Mouse (Mus musculus): ENCODE results near the gene Ssh1.
A peak's percentile ranks its signal among the peaks of the same experiment; 100 is the strongest.

The Ssh1 gene

DNA sequence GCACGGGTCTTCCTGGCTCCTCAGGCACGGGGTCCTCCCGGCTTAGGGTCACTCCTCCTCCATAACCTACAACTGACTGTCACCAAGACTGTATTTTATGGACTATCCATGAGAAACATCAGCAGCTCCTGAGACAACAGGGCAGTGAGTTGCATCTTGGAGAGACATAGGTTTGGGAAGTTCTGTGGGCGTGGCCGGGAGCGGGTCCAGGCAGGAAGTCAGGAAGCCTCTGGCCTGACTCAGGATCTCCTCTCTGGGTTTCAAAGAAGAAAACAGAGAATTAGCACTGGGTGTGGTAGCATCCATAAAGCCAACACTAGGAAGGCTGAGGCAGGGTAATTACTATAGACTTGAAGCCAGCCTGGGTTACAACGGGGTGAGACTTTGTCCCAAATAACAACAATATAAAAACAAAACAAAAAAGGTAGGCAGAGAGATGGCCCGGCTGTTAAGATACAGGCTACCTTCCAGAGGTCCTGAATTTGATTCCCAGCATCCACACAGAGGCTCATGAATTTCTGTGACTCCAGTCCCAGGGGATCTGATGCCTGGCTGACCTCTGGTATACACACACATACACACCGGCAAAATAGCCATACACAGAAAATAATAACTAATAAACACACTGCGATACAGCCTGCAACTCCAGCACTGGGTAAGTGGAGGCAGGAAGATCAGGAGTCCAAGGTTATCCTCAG is 63.6 kb downstream of the Ssh1 start:
- DNase-seq, result no peak

DNA sequence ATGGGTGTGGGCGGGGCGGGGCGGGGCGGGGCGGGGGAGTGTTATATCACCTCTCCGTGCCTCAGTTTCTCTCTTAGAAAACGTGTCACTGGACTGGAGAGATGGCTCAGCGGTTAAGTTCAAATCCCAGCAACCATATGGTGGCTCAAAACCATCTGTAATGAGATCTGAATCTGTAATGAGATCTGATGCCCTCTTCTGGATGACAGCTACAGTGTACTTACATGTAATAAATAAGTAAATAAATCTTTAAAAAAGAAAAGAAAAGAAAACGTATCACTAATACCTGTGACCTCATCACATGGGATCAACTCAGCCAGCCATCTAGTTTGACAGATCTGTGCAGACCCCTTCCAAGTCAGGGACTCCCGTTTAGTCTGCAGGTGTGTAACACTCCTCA is 64.2 kb downstream of the Ssh1 start:
- DNase-seq, result no peak

GRCm38 (mm10) chr5:113924608-113925007 is 69.1 kb downstream of the Ssh1 start:
- no peak for DNase-seq

DNA sequence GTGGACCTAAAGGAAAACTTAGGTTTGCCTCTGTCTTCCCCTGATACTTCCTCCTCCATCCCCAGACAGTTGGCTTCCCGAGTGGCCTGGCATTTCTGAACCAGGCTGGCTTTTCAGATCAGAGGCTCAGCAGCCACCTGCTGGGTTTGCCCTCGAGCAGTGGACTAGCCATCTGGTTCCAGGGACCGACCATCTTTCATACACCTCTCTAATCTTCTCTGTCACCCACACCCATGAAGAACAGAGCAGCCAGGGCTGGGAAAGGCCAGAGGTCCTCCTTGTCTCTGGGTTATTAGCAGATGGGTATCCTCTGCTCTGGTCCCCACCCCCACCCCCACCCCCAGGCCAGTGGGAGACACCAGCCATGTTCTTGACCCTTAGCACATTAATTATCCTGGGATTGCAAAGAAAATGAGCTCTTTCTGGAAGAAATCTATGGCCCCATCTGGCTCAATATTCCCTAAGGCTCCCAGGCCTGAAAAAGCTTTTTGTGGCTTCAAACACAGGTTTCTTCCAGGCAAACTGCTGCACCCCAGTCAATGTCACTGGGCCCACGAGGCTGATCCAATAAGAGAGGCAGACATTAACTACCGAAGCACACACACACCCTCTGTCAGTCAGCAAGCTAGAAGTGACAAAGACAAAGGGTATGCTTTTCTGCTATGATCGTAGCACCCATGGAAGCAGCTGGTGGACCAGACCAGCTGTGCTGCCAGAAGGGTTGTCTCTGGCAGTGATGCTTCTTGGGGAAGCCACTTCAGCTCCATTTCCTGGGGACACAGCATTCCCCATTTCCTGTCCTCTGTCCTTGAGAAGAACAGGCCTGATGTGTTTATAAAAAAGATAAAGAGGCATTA is 72.2 kb downstream of the Ssh1 start:
- no peak for DNase-seq

DNA sequence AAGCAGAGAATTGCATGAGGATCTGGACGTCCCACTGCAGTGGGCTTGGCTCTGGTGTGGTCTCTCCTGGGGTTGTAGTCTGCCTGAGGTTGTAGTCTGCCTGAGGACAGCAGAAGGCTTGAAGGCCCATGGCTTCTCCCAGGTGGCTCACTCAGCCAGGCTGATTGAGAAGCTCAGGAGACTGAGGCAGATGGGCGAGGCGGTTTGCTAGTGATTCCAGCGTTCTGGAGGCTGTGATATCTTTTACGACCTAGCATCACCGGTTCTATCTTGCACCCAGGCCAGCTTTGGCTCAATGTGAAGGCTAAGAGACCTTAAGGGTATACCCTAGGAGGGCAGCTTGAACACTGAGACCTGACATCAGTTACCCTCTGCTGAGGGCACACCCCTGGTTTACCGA is 74.6 kb downstream of the Ssh1 start:
- no peak for DNase-seq

- no peak for DNase-seq
These were observed 75.0 kb downstream of the Ssh1 start for GRCm38 (mm10) chr5:113918654-113919053.

DNA sequence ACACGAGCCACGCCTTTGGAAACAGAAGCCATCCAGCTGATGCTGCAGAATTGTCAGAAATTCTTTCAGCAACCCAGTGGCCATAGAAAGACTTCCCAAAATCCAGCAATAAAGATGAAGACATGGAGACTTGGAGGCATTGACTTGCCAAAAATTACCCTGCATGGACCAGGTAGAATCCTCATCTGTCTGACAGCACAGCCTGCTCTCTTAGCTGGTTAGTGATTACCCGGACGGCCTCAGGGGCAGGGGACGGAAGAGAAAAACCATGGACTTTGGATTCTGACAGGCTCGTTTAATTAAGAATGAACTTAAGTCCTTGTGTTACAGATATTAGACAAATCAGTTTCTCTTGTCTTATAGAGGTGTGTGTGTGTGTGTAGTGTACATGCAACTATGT is 83.0 kb downstream of the Ssh1 start:
- DNase-seq, result no peak

- DNase-seq, result no peak
These were observed 83.5 kb downstream of the Ssh1 start for GRCm38 (mm10) chr5:113910065-113910701.

DNA sequence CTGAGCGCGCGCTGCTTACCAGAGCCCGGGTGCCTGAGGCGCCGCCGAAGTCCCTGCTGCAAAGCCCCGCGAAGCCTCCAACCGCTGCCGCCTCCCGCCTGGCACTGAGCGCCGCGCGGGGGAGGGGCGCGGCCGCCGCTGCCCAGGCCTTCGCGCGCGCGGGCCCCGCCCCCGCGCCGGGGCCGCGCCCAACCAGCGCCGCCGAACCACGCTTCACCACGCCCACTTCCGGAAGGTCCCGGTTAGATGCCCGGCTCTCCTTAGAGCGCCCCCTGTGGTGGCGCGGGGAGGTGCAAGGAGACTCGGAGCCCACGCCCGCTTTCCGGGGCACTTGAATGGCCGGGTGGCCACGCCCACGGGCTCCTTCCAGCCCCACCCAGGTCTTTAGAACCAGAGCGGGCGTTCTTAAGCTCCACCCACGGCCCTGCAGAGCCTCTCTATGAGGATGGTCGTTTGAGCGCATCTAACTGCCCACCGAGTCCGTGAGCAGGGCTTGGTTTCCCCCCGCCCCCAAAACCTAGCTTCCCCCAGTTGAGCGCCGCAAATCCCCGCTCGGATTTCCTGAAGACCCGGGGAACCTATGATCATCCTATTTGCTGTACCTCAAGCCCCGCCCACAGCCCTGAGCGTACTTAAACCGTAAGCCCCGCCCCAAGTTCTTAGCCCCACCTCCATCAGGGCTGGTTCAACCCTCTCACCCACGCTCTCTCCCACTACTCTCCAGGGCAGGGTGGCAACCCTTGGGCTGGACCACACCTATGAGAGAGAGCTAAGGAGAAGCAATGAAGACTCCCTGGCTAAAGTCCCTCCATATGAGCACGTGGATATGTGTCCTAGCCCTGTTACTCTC is 84.9 kb downstream of the Ssh1 start, which contains the start of gene Coro1c:
Gene Coro1c, minus strand, starts transcription at position 167 of the 850 bp plus-strand sequence.
- DNase-seq, result peak; percentile 98 to 100

DNA sequence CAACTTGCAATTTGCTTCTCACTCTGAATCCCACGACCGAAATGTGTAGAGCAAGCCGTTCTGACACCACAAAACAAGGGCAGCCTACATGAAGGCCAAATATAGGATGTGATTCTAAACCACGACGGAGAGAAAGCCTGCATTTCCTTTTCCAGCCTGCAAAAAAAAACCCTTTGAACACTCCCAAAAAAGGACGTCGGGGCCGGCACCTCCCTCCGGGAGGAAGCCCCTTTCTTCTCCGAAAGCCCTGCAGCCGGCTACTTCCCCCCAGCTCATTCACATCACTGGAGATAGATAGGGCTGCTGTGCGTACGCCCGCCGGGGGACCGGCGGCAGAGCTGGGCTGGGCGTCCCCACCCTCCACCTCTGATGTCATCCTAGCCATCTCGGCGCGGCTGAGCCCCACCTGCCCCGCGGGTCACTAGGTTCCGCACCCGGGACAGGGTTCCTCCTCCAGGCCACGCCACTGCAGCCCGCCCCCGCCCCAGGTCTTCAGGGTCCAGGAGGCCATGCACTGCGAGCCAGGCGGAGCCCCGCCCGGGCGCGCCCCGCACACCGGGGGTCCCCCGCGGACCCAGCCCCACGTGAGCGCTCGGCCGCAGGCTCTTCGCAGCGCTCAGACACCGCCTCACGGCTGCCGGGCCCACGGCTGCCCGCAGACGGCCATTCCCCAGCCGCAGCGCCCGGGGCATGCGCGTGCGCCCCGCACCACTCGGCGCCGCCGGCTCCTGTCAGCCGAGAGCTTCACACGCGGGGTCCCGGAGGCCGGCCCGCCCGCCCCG is 85.7 kb downstream of the Ssh1 start:
- peak; percentile 67 to 75 for DNase-seq

- DNase-seq, result peak; percentile 8 to 37
These were observed 86.5 kb downstream of the Ssh1 start for GRCm38 (mm10) chr5:113906958-113907735.

- no peak for DNase-seq
These were observed 88.7 kb downstream of the Ssh1 start for GRCm38 (mm10) chr5:113904987-113905386.

DNA sequence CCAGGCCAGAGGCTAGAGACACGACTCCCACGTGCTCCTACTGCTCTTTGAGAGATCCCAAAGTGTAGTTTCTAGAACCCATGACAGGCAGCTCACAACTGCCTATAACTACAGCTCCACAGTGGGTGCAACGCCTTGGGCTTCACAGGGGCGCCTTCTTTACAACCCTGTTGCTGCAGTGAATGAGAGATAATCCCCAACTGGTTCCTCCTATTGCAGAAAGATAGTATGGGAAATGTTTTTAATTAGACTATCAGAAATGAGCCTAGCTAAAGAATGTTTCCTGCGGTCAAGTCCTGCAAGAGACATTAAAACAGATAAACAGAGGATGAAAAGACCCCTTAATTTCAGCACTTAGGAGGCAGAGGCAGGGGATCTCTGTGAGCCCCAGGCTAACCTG is 90.7 kb downstream of the Ssh1 start:
- no peak for DNase-seq

DNA sequence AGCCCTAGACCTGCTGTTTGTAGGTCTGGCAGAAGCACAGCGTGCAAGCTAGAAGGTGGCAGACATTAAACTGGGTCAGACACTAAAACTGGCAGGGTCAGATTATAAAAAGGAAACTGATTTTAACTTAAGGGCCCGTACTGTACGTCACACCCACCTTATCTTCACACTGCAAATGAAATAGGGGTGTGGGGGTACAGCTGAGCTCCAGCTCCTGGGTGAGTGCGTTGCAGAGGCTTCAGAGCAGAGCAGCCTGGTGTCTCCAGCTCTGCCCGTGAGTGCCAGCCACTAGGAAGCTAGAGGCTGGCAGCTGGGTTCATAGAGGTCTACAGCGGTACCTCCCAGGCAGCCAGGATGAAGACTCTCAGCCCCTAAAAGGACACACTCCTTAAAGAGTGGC is 91.7 kb downstream of the Ssh1 start:
- DNase-seq, result no peak

DNA sequence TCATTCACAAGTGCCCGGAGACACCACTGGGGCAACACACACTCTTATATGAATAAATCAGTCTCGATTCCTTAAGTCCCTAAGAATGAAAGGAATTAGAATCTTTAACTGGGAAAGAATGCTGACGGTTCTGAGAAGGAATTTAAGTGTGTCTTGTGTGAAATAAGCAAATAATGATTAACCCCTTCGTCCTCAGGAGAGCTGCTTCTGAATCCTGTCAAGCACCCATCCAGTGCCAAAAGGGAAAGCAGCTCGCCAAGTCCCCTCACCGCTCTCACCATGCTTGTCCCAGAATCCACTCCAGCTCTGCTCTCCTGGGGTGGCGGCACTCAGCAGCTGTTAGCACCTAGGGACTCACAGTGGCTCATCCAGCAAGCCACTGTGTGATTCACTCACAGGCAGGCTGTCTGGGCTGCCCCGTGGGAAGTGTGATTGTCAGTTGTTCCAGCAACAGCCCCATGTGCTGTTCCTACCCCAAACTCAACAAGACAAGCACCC is 92.6 kb downstream of the Ssh1 start:
- DNase-seq, result no peak

GRCm38 (mm10) chr5:113899543-113899942 is 94.2 kb downstream of the Ssh1 start:
- DNase-seq, result no peak

DNA sequence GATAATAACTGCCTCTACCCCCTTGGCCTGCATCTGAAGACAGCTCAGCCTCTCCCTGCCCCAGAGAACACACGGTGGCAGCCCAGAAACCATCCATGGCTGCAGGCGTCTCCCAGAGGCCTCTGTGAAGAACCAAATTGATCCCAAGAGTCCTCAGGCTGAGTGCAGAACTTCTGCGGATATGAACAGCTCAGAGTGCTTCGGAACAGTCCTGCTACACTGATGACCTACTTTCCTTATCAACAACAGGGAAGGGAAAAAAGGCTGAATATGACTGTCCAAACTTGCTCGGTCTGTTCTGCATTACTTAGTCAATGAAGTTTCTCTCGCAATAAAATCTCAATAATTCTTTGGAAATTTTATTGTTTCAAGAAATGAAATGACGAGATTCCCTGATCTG is 101.7 kb downstream of the Ssh1 start:
- DNase-seq, result no peak

GRCm38 (mm10) chr5:113890874-113891273 is 102.8 kb downstream of the Ssh1 start:
- no peak for DNase-seq

GRCm38 (mm10) chr5:113889912-113890311 is 103.8 kb downstream of the Ssh1 start:
- no peak for DNase-seq

GRCm38 (mm10) chr5:113889181-113889906 is 104.3 kb downstream of the Ssh1 start:
- DNase-seq, result no peak
